Mouse (Mus musculus) thymus, postnatal 25 days (tissue): ENCODE measurements around the gene Pcyt1b.

Experiments
- DNase-seq: peaks from one replicate; pipeline ENCODE4 v3.0.0; 2022

Gene Pcyt1b

DNA sequence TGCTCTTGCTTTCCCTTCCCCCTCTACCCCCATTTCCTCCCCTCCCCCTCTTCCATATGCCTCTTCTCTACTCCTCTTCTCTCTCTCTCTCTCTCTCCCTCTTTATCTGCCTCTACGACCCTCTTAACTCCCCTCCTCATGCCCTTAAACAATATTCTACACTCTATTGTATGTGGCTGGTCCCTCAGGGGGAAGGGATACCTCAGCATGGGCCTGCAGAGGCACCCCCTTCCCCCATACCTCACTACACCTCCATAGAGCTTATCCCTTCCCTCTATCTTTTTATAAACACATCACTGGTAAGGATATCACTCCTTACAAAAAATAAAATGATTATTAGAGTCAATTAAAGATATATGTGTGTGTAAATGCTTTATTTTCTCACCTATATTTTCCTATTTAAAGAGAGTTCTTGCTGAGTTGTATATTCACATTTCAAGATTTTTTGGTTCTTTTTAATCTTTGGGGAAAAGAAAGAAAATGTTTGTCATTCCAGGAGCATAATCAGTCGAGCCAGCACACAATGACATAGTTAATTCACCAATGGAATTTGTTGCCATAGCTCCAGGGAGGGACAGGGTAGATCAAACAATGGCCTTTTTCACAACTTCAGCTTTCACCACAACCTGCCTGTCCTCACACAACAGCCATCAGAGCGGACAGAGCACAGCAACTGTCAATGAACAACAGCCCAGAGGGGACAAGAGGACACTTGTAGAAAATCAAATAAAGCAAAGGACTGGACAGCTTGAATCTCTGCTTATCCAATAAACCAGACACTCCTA lies at the start of gene Pcyt1b:
TSS of gene Pcyt1b (plus strand) at position 646 of the 785 bp plus-strand sequence.
- no peak for DNase-seq

- DNase-seq: no peak
Observed at GRCm38 (mm10) chrX:93630256-93630655, 24.4 kb upstream of the Pcyt1b start.

- DNase-seq: peak; percentile 70
Observed at GRCm38 (mm10) chrX:93631657-93632449, 22.8 kb upstream of the Pcyt1b start, which contains the start of gene Pola1. Pola1 (minus strand) TSS chrX:93632155.

DNA sequence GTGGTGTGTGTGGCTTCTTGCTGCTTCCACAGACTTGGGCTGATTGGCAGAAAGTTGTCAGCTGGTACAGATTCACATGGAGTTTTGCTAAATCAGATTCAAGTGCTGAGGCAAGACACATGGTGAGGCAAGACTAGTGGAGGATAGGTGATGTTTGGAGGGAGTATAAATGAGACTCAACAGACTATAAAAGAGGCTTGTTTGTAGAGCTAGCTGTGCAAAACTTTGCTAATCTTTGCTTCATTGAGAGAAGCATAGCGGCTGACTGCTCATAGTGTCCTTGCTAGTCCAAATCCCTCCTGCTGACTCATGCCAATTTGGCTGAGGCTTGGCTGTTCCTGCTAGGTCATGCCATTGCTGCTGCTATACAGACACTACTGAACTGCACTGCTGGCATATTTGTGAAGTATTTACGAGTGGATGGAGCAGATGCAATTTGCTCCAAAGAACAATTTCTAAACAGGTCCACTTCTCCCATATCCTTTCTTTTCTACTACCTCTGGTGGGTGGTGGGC lies 19.7 kb upstream of the Pcyt1b start:
- no peak for DNase-seq

DNA sequence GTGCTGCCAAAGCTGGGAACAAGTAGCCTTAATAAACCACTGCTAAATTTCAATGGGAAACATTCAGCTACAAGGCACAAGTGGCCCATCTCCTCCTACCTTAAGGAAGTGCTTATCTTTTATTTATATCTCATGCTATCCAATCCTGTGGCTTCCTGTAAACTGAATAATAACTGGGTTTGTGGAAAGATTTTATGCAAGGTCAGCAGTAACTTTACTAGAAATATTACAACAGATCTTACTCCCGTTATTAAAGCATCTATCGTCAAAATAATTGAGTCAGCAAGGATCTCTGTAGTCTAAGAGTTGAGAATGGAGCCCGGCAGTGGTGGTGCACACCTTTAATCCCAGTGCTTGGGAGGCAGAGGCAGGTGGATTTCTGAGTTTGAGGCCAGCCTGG lies 11.1 kb upstream of the Pcyt1b start:
- no peak for DNase-seq

GRCm38 (mm10) chrX:93644022-93644421 lies 10.6 kb upstream of the Pcyt1b start:
- no peak for DNase-seq

DNA sequence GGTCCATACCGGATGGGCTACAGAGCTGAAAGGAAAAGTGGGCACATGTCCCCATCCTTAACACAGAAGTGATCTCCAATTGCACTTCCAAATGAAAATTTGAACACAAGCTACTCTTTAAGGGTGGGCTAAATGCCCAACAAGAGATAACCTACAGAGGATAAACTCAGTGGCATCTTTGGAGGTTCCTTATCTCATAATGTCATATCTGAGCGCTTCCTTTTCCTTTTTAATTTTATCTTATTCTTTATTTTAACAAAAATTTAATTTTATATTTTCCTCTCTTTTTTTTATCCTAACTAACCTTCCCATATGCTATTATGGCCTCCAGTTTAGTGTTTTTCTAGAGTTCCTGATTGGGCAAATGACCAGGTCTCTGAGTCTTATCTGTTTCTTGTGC lies 3.9 kb upstream of the Pcyt1b start:
- no peak for DNase-seq

- no peak for DNase-seq
Observed at GRCm38 (mm10) chrX:93655153-93655552, 490 bp downstream of the Pcyt1b start.

- no peak for DNase-seq
Observed at GRCm38 (mm10) chrX:93663919-93664586, 9.4 kb downstream of the Pcyt1b start.

GRCm38 (mm10) chrX:93664787-93665186 lies 10.1 kb downstream of the Pcyt1b start:
- no peak for DNase-seq

- DNase-seq: no peak
Observed at GRCm38 (mm10) chrX:93674432-93674831, 19.8 kb downstream of the Pcyt1b start.

- peak; percentile 66 for DNase-seq
Observed at GRCm38 (mm10) chrX:93674836-93675795, 20.5 kb downstream of the Pcyt1b start.

DNA sequence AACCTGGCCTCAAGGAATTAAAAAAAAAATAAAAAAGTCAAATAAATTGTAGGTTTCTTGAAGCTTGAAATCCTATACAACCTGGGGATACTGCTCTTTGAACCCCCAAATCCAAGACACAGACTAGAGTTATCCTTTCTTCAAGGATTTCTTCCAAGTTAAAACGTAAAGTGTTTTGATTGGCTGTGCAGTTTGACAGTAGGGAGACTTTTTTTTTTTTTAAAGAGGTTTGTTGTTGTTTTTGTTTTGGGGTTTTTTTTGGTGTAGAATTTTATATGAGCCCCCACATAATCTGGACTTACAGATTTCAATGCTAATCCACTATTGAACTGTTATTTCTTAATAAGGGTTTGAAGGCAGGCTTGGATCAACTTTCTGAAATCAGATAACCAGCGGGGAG lies 21.6 kb downstream of the Pcyt1b start:
- DNase-seq: no peak

- DNase-seq: no peak
Observed at GRCm38 (mm10) chrX:93689287-93689686, 34.6 kb downstream of the Pcyt1b start.

DNA sequence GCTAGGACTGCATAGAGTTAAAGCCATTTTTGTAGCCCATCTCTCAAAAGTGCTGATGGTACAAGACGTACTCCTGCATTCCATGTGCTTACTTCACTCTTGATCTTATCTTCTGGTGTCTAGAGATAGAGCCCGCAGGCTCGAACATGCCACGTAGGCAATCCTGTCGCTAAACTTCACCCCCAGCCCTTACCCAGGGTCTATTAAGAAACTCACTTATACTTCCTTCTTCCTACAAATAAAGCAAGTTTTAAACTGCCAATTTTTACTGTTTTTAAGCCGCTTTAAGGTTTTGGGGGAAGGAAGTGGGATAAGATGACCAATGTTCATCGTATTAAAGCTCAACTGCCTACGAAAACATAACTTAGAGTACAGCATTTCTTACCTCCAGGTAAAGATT lies 36.0 kb downstream of the Pcyt1b start:
- DNase-seq: no peak

DNA sequence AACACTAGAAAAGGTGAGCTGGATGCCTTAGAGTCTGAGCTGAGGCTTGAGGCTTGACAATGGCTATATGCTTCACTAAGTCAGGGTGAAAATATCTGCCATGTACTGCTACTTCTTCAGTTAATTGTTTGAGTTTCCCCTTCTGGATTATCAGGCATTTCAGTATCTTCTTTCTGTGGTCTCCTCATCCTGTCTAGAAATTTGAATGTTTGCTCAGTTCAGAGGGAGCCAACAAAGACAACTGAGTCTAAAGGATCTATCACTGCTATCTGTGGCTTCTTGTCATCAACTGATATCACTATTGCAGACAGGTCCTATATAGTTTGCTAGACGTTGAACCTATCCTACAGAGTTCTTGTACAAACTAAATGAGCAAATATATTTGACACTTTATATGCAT lies 42.9 kb downstream of the Pcyt1b start:
- DNase-seq: no peak

DNA sequence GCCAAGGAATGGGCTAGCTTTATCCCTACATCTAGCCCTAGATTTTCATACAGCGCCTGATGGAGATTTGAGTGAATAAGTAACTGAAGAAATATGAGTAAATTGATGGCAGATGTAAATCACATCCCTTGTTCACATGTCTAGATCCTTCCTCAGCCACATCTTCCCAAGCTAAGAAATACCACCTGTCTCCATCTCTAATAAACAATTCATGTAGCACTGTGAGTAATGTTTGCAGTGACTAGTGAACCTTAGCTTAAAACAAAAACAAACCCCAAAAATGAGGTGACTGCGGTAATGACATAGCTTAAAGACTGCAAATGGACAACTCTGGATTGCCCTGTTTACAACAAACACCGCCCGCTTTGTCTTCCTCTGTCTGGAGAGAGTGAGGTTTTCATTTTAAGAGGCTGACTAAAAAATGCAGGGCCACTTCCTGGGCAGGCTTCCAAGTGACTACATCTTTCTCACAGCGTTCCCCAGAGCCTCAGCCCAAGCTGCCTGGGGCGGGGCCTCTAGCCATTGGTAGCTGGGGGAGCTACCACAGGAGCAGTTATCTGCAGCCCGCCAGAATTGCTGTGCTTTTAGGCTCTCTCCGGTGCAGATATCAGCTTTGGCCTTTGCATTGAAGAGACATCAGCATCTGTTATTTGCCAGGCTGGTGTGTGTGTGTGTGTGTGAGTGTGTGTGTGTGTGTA lies 46.0 kb downstream of the Pcyt1b start:
- peak; percentile 32 for DNase-seq

DNA sequence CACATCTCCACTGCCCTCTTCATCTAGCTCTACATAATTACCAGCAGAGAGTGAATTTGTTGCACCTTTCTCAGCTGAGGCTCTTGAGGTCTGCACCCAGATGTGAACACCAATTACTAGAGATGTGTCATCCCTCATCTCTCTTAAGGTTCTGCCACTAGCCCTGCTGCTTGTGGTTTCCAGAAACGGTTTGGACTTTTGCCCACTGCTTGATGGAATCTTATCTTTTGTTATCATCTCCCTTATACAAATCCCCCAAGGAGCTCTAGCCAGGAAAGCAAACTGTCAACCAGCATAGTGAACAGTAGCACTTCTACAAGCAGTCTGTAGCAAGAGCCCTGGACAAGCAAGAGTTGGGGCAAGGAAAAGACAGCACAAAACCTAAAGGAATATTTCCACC lies 57.9 kb downstream of the Pcyt1b start:
- no peak for DNase-seq

GRCm38 (mm10) chrX:93729529-93729928 lies 74.9 kb downstream of the Pcyt1b start:
- DNase-seq: no peak

DNA sequence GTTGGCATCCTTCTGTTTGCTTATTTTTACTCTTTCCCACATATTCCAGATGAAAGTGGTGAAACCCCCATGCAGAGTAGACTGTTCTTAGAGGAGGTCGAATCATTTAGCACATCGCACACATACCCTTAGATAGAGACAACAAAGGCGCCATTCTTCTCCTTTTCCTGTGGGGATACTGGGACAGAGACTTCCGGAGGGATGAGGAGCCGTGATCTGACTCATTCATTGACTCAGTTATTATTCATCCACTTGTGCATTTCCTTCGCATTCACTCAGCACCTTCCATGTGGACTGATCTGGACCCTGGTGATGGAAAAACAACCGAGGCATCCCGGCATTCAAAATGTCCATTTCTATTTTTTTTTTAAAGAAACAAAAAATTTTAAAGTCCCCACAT lies 76.2 kb downstream of the Pcyt1b start:
- DNase-seq: no peak

DNA sequence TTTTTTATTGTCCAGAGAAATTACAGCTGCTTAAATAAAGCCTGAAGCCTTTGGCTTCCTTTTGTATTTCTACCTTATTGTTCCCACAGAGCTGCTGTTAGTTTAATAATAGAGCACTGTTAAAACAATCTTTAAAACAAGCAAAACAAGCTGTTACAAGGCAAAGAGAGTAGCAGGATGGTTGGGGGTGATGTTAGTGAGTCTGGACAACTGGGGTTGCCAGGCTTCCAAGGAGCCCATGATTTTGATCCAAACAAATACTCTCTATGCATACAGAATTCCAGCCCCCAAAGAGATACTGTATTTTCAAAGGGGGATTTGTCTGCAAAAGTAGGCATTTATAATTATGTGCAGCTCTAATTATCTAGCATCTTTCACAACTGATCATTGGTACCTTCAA lies 77.7 kb downstream of the Pcyt1b start:
- DNase-seq: no peak
